Mouse (Mus musculus): Measurements from ENCODE around the gene Adipoq. TPM values are rescaled to one million over a fixed set of nuclear protein-coding genes. Genes with fewer than 3 reads are reported as not detected.

Adipoq gene
- total and polyA plus RNA-seq, 3 experiments = 0.13 to 1.1 (median 0.99) TPM

GRCm38 (mm10) chr16:23127673-23128375 lies 18.5 kb upstream of the Adipoq start, which contains the start of gene Rfc4 (continued):
- peak; percentile 39 for TF ChIP-seq SMC3 (IDR thresholded peaks at IDR 0.05; ENCODE audit: low read depth, low read length)
- TF ChIP-seq HCFC1 (IDR thresholded peaks at IDR 0.05; ENCODE audit: low read depth, low read length) = peak; percentile 96
- peak; percentile 96 for TF ChIP-seq SIN3A (IDR thresholded peaks at IDR 0.05; ENCODE audit: low read length)
- TF ChIP-seq CHD2 (IDR thresholded peaks at IDR 0.05; ENCODE audit: low read length) = 0 out of 2 replicates have a peak, but pooled peaks have one; percentile 21
- TF ChIP-seq USF1 (IDR thresholded peaks at IDR 0.05; ENCODE audit: low read depth, low read length) = no peak
- TF ChIP-seq JUND (conservative IDR thresholded peaks at IDR 0.05; ENCODE audit: low read depth, low read length) = no peak
- TF ChIP-seq MEF2A (IDR thresholded peaks at IDR 0.05; ENCODE audit: borderline replicate concordance, low read depth, low read length) = peak; percentile 87
- no peak for TF ChIP-seq NRF1 (IDR thresholded peaks at IDR 0.05; ENCODE audit: low read depth, low read length)
- TF ChIP-seq E2F4 (IDR thresholded peaks at IDR 0.05; ENCODE audit: insufficient replicate concordance, low read depth, low read length) = peak; percentile 99

GRCm38 (mm10) chr16:23130303-23130702 lies 16.0 kb upstream of the Adipoq start:
- Histone ChIP-seq H3K27ac (ENCODE audit: insufficient read depth, low read depth) (no peak overlapping the region), H3K79me2 (replicated peaks; ENCODE audit: control insufficient read depth, extremely low read depth, insufficient read depth, poor library complexity, severe bottlenecking) (peaks cover 21% of the 10 kb centered on the region), H3K4me2 (ENCODE audit: insufficient read depth, low read depth, poor library complexity, severe bottlenecking) (no peak overlapping the region), H3K9me3 (replicated peaks; ENCODE audit: low read length) (no peaks in the 10 kb centered on the region), H3K9ac (ENCODE audit: insufficient read depth, low read depth) (no peak overlapping the region), H3K36me3 (replicated peaks in 1 of 2; ENCODE audit: control insufficient read depth in 1 of 2, insufficient read depth in 1 of 2, low read length in 1 of 2) (peaks cover 0 to 17% of the 10 kb centered on the region in 2 experiments), H3K27me3 (replicated peaks) (no peaks in the 10 kb centered on the region), H3K4me3 (replicated peaks in 1 of 3; ENCODE audit: low read depth in 2 of 3, low read length in 2 of 3, poor library complexity in 1 of 3) (no peak overlapping the region), H3K4me1 (ENCODE audit: control insufficient read depth in 1 of 2, insufficient read depth in 2 of 2) (peaks cover 5 to 36% of the 10 kb centered on the region in 2 experiments; a peak in 2 of 4 replicates)
- no peak for DNase-seq (ENCODE audit: extremely low read depth)
- TF ChIP-seq MEF2A (IDR thresholded peaks at IDR 0.05; ENCODE audit: borderline replicate concordance, low read depth, low read length) = no peak
- TF ChIP-seq POLR2AphosphoS2 (IDR thresholded peaks at IDR 0.05; ENCODE audit: low read depth, low read length) = 0 out of 2 replicates have a peak, but pooled peaks have one; percentile 37
- no peak for TF ChIP-seq ZNF384 (IDR thresholded peaks at IDR 0.05; ENCODE audit: low read depth, low read length)
- dilution Hi-C loops (cut with MboI; ENCODE audit: extremely low pct_ligation_motif_present, extremely low pct_unique_long_range_greater_than_20kb, low sequenced_read_pairs) = no loop called here
- in situ Hi-C loops (cut with MboI; ENCODE audit: low pct_ligation_motif_present, low pct_unique_long_range_greater_than_20kb, low sequenced_read_pairs) = no loop called here

GRCm38 (mm10) chr16:23132336-23132735 lies 14.0 kb upstream of the Adipoq start:
- Histone ChIP-seq H3K27ac (ENCODE audit: insufficient read depth, low read depth) (no peak overlapping the region), H3K4me2 (ENCODE audit: insufficient read depth, low read depth, poor library complexity, severe bottlenecking) (no peak overlapping the region), H3K4me3 (replicated peaks in 1 of 3; ENCODE audit: low read depth in 2 of 3, low read length in 2 of 3, poor library complexity in 1 of 3) (no peak overlapping the region), H3K79me2 (replicated peaks; ENCODE audit: control insufficient read depth, extremely low read depth, insufficient read depth, poor library complexity, severe bottlenecking) (peaks cover 2% of the 10 kb centered on the region), H3K27me3 (replicated peaks) (no peaks in the 10 kb centered on the region), H3K4me1 (ENCODE audit: control insufficient read depth in 1 of 2, insufficient read depth in 2 of 2) (peaks cover 0 to 42% of the 10 kb centered on the region in 2 experiments; a peak in 2 of 4 replicates), H3K9ac (ENCODE audit: insufficient read depth, low read depth) (no peak overlapping the region), H3K36me3 (replicated peaks in 1 of 2; ENCODE audit: control insufficient read depth in 1 of 2, insufficient read depth in 1 of 2, low read length in 1 of 2) (peaks cover 0 to 6% of the 10 kb centered on the region in 2 experiments), H3K9me3 (replicated peaks; ENCODE audit: low read length) (no peaks in the 10 kb centered on the region)
- no peak for DNase-seq (ENCODE audit: extremely low read depth)
- in situ Hi-C loops (cut with MboI; ENCODE audit: low pct_ligation_motif_present, low pct_unique_long_range_greater_than_20kb, low sequenced_read_pairs) = no loop called here
- dilution Hi-C loops (cut with MboI; ENCODE audit: extremely low pct_ligation_motif_present, extremely low pct_unique_long_range_greater_than_20kb, low sequenced_read_pairs) = no loop called here
- no peak for TF ChIP-seq SMC3 (IDR thresholded peaks at IDR 0.05; ENCODE audit: low read depth, low read length)
- TF ChIP-seq ELF1 (IDR thresholded peaks at IDR 0.05; ENCODE audit: low read depth, low read length) = no peak
- no peak for TF ChIP-seq IRF4 (IDR thresholded peaks at IDR 0.05; ENCODE audit: low read depth, low read length)
- TF ChIP-seq ZNF384 (IDR thresholded peaks at IDR 0.05; ENCODE audit: low read depth, low read length) = no peak
- TF ChIP-seq MAFK (IDR thresholded peaks at IDR 0.05; ENCODE audit: insufficient replicate concordance, low read length) = no peak
- no peak for TF ChIP-seq RAD21 (IDR thresholded peaks at IDR 0.05; ENCODE audit: low read depth, low read length)
- no peak for TF ChIP-seq ZMIZ1 (IDR thresholded peaks at IDR 0.05; ENCODE audit: low read depth, low read length)
- TF ChIP-seq POLR2A (IDR thresholded peaks at IDR 0.05; ENCODE audit: low read depth, low read length) = no peak
- no peak for TF ChIP-seq CTCF (conservative IDR thresholded peaks at IDR 0.05 in 1 of 2, IDR thresholded peaks at IDR 0.05 in 1 of 2; ENCODE audit: low read depth in 2 of 2, low read length in 2 of 2)
- TF ChIP-seq NRF1 (IDR thresholded peaks at IDR 0.05; ENCODE audit: low read depth, low read length) = no peak
- no peak for TF ChIP-seq BHLHE40 (IDR thresholded peaks at IDR 0.05; ENCODE audit: low read depth, low read length)
- no peak for TF ChIP-seq USF2 (conservative IDR thresholded peaks at IDR 0.05; ENCODE audit: low read depth, low read length)
- no peak for TF ChIP-seq ETS1 (conservative IDR thresholded peaks at IDR 0.05; ENCODE audit: low read depth, low read length)
- no peak for TF ChIP-seq TCF12 (IDR thresholded peaks at IDR 0.05; ENCODE audit: low read depth, low read length)
- TF ChIP-seq CHD2 (IDR thresholded peaks at IDR 0.05; ENCODE audit: low read length) = no peak
- no peak for TF ChIP-seq MYC (IDR thresholded peaks at IDR 0.05; ENCODE audit: low read depth, low read length)
- TF ChIP-seq POLR2AphosphoS2 (IDR thresholded peaks at IDR 0.05; ENCODE audit: low read depth, low read length) = no peak
- no peak for TF ChIP-seq MXI1 (IDR thresholded peaks at IDR 0.05; ENCODE audit: low read depth, low read length)
